Mouse (Mus musculus) heart, embryonic 16.5 days (tissue): ENCODE data around the gene Psmd14. TPM values are rescaled to one million over a fixed set of nuclear protein-coding genes. Genes with fewer than 3 reads are reported as not detected.

Source experiments
- ATAC-seq: fragments of 200-750 bp; cut with Nextera tagmentation; replicated peaks from 2 replicates; pipeline ENCODE4 v1.8.0; 2017; ENCODE audit warnings: moderate number of reproducible peaks; ENCODE audit not compliant: insufficient read depth, low FRiP score; ENCODE audit errors: extremely low read depth
- H3K27ac ChIP-seq: fragments of 300-500 bp; sonication (generic); 2 replicates; pipeline ENCODE4 v1.5.1; 2014; ENCODE audit warnings: mild to moderate bottlenecking, low read length, control low read depth, moderate library complexity
- H3K27me3 ChIP-seq: fragments of 300-500 bp; sonication (generic); 2 replicates; pipeline ENCODE4 v1.6.1; 2014; ENCODE audit warnings: low read length, mixed read lengths; ENCODE audit not compliant: control insufficient read depth, insufficient read depth
- H3K36me3 ChIP-seq: fragments of 300-500 bp; sonication (generic); 2 replicates; pipeline ENCODE4 v1.6.1; 2014; ENCODE audit not compliant: control insufficient read depth, insufficient read depth
- H3K4me1 ChIP-seq: fragments of 300-500 bp; sonication (generic); 2 replicates; pipeline ENCODE4 v1.6.1; 2014; ENCODE audit warnings: low read length, mixed read lengths; ENCODE audit not compliant: control insufficient read depth, insufficient read depth
- H3K4me2 ChIP-seq: fragments of 300-500 bp; sonication (generic); 2 replicates; pipeline ENCODE4 v1.6.1; 2014; ENCODE audit warnings: low read depth, mild to moderate bottlenecking, control low read depth, low read length
- H3K4me3 ChIP-seq: fragments of 300-500 bp; sonication (generic); 2 replicates; pipeline ENCODE4 v1.5.1; 2014; ENCODE audit warnings: mild to moderate bottlenecking, control low read depth, low read length
- H3K9ac ChIP-seq: fragments of 300-500 bp; sonication (generic); 2 replicates; pipeline ENCODE4 v1.6.1; 2014; ENCODE audit warnings: low read length, control low read depth
- H3K9me3 ChIP-seq: fragments of 300-500 bp; sonication (generic); replicated peaks from 2 replicates; pipeline ENCODE4 v1.6.1; 2016; ENCODE audit warnings: low read length; ENCODE audit not compliant: control insufficient read depth
- WGBS: fragments of 180-500 bp; shearing (Covaris S2); extraction: QIAGEN DNeasy Blood & Tissue Kit; methylation state at CpG from one replicate; pipeline ENCODE4 v1.1.7; 2014; 5-methylcytosine and 5-hydroxymethylcytosine counted together
- polyA plus RNA-seq: library from polyadenylated mRNA; unstranded; fragments of >200 nt; fragmentation: Nextera tagmentation; extraction: Ambion mirVana; gene quantifications from 2 replicates; pipeline ENCODE4 v1.2.1, GENCODE M21; 2015

The Psmd14 gene
- polyA plus RNA-seq, 1 experiment from 2014 or later = 146 TPM

GRCm38 (mm10) chr2:61709570-61709969, 1.9 kb upstream of the Psmd14 start:
- WGBS = 96% methylated on average over 3 of the region's 3 CpGs
- H3K27me3 ChIP-seq = no peaks in the 10 kb centered on the region
- H3K27ac ChIP-seq = no peak overlapping the region
- H3K9me3 ChIP-seq = no peaks in the 10 kb centered on the region
- peaks cover 8% of the 10 kb centered on the region for H3K4me1 ChIP-seq
- H3K36me3 ChIP-seq = no peaks in the 10 kb centered on the region
- H3K4me3 ChIP-seq = no peak overlapping the region
- H3K4me2 ChIP-seq = no peak overlapping the region
- no peak overlapping the region for H3K9ac ChIP-seq
- ATAC-seq = no peak

- H3K4me3 ChIP-seq = peak overlapping the region; percentile 89
- peaks cover 8% of the 10 kb centered on the region for H3K4me1 ChIP-seq
- ATAC-seq = no peak
- H3K27ac ChIP-seq = no peak overlapping the region
- no peaks in the 10 kb centered on the region for H3K36me3 ChIP-seq
- no peaks in the 10 kb centered on the region for H3K27me3 ChIP-seq
- no peaks in the 10 kb centered on the region for H3K9me3 ChIP-seq
- WGBS = 42% methylated on average over 3 of the region's 3 CpGs
- H3K4me2 ChIP-seq = peak overlapping the region; percentile 91
- peak overlapping the region; percentile 91 for H3K9ac ChIP-seq
Observed at GRCm38 (mm10) chr2:61712526-61712925, 1.0 kb downstream of the Psmd14 start.

DNA sequence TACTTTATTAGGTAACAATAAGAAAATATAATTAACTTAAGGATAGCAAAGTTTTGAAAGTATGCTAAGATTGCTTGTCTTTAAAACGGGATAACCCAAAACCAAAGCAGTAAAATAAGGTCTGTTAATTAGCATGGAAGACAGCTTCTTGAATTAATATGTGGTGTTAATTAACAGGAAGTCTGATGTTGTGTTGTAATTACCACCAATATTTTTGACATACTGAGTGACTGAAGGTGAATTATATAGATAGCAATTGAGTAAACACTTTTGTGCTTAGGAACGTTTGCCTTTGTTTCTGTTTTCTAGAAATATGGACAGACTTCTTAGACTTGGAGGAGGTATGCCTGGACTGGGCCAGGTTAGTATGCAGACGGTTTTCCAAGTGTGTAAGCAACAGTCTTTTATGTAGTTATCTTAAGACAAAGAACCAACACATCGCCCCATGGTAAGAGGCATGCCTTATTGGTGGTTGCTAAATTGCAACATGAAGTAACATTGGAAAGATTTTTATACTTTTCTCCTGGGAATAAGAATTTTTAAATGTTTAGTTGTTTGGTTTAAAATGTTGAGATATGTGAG, 11.0 kb downstream of the Psmd14 start:
- Histone ChIP-seq H3K27me3 (no peaks in the 10 kb centered on the region), H3K9me3 (no peaks in the 10 kb centered on the region), H3K27ac (no peak overlapping the region), H3K4me2 (no peak overlapping the region), H3K9ac (no peak overlapping the region), H3K4me1 (no peaks in the 10 kb centered on the region), H3K4me3 (no peak overlapping the region), H3K36me3 (peaks cover 3% of the 10 kb centered on the region; the same call in 1 of the 2 replicates)
- ATAC-seq = no peak
- WGBS = 82% methylated on average over 4 of the region's 4 CpGs

- Histone ChIP-seq H3K4me2 (no peak overlapping the region), H3K4me1 (no peaks in the 10 kb centered on the region), H3K9me3 (no peaks in the 10 kb centered on the region), H3K27me3 (no peaks in the 10 kb centered on the region), H3K4me3 (no peak overlapping the region), H3K9ac (no peak overlapping the region), H3K27ac (no peak overlapping the region), H3K36me3 (peaks cover 2% of the 10 kb centered on the region)
- no peak for ATAC-seq
- 88% methylated on average over 11 of the region's 11 CpGs for WGBS
Observed at GRCm38 (mm10) chr2:61732802-61733486, 21.4 kb downstream of the Psmd14 start.

- Histone ChIP-seq H3K27ac (no peak overlapping the region), H3K36me3 (peaks cover 2% of the 10 kb centered on the region), H3K4me3 (no peak overlapping the region), H3K4me2 (no peak overlapping the region), H3K4me1 (no peaks in the 10 kb centered on the region), H3K9ac (no peak overlapping the region), H3K9me3 (no peaks in the 10 kb centered on the region), H3K27me3 (no peaks in the 10 kb centered on the region)
- no peak for ATAC-seq
- WGBS = 68% methylated on average over 1 of the region's 1 CpGs
Observed at GRCm38 (mm10) chr2:61734175-61734574, 22.7 kb downstream of the Psmd14 start.

GRCm38 (mm10) chr2:61746051-61746450, 34.6 kb downstream of the Psmd14 start:
- no peak overlapping the region for H3K4me3 ChIP-seq
- no peak for ATAC-seq
- 58% methylated on average over 1 of the region's 1 CpGs for WGBS

GRCm38 (mm10) chr2:61746580-61746979, 35.1 kb downstream of the Psmd14 start:
- no peak overlapping the region for H3K27ac ChIP-seq
- no peaks in the 10 kb centered on the region for H3K4me1 ChIP-seq
- ATAC-seq = no peak
- no peak overlapping the region for H3K9ac ChIP-seq
- no peaks in the 10 kb centered on the region for H3K27me3 ChIP-seq
- no peaks in the 10 kb centered on the region for H3K9me3 ChIP-seq
- H3K4me2 ChIP-seq = no peak overlapping the region
- 38% methylated on average over 2 of the region's 2 CpGs for WGBS
- no peak overlapping the region for H3K4me3 ChIP-seq
- H3K36me3 ChIP-seq = no peaks in the 10 kb centered on the region

More at GRCm38 (mm10) chr2:61746051-61746450, 34.6 kb downstream of the Psmd14 start:
- Histone ChIP-seq H3K9me3 (no peaks in the 10 kb centered on the region), H3K27me3 (no peaks in the 10 kb centered on the region), H3K4me2 (no peak overlapping the region), H3K36me3 (no peaks in the 10 kb centered on the region), H3K4me1 (no peaks in the 10 kb centered on the region), H3K9ac (no peak overlapping the region), H3K27ac (no peak overlapping the region)

GRCm38 (mm10) chr2:61747411-61747810, 35.9 kb downstream of the Psmd14 start:
- no peak overlapping the region for H3K4me2 ChIP-seq
- no peaks in the 10 kb centered on the region for H3K4me1 ChIP-seq
- WGBS = 57% methylated on average over 2 of the region's 2 CpGs
- no peak overlapping the region for H3K27ac ChIP-seq
- H3K4me3 ChIP-seq = no peak overlapping the region
- no peak for ATAC-seq
- no peaks in the 10 kb centered on the region for H3K9me3 ChIP-seq
- H3K9ac ChIP-seq = no peak overlapping the region
- no peaks in the 10 kb centered on the region for H3K27me3 ChIP-seq
- no peaks in the 10 kb centered on the region for H3K36me3 ChIP-seq

DNA sequence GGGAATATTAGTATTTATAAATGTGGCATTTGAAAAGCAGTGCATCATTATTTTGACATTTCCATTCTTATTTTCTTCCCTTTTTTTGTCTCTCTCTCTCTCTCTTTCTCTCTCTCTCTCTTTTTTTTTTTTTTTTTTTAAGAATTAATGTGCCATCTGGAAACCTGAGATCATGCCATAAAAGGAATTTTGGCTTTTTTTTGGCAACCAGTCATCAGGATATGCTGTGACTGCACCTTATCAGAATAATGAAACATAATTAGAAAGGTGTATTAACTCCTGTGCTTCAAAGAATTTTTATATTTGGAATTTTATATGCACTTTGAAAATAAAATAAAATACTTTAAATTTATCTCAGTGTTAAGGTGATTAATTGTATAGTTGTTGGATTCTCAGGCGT, 39.2 kb downstream of the Psmd14 start:
- 87% methylated on average over 1 of the region's 1 CpGs for WGBS
- no peak for ATAC-seq
- H3K27me3 ChIP-seq = no peaks in the 10 kb centered on the region
- H3K4me2 ChIP-seq = no peak overlapping the region
- no peak overlapping the region for H3K4me3 ChIP-seq
- H3K27ac ChIP-seq = no peak overlapping the region
- no peaks in the 10 kb centered on the region for H3K9me3 ChIP-seq
- H3K9ac ChIP-seq = no peak overlapping the region
- no peaks in the 10 kb centered on the region for H3K36me3 ChIP-seq
- H3K4me1 ChIP-seq = no peaks in the 10 kb centered on the region
